Mouse (Mus musculus) C2C12 (cell line): ENCODE results near the gene Kbtbd4. TPM values are rescaled to one million over a fixed set of nuclear protein-coding genes. Genes with fewer than 3 reads are reported as not detected.

ENCODE experiments used
- H3K27me3 ChIP-seq: one replicate; pipeline ENCODE4 v1.6.1; 2011; ENCODE audit not compliant: control insufficient read depth, insufficient read depth, insufficient read length
- H3K36me3 ChIP-seq: one replicate; pipeline ENCODE4 v1.6.1; 2011; ENCODE audit not compliant: control insufficient read depth, insufficient read depth
- H3K4me3 ChIP-seq: one replicate; pipeline ENCODE4 v1.5.1; 2011; ENCODE audit warnings: mild to moderate bottlenecking, control low read depth; ENCODE audit not compliant: poor library complexity, insufficient read depth, severe bottlenecking
- H3K79me2 ChIP-seq: one replicate; pipeline ENCODE4 v1.6.1; 2011; ENCODE audit not compliant: control insufficient read depth, insufficient read depth
- H3K79me3 ChIP-seq: one replicate; pipeline ENCODE4 v1.6.1; 2011; ENCODE audit warnings: low read depth, control low read depth
- H3ac ChIP-seq: one replicate; pipeline ENCODE3; 2011; ENCODE audit warnings: low read depth; ENCODE audit not compliant: control insufficient read depth, insufficient read length
- CEBPB ChIP-seq: IDR thresholded peaks from one replicate; pipeline ENCODE4 v1.6.1; 2011; ENCODE audit warnings: low read depth, mild to moderate bottlenecking, control low read depth, moderate library complexity
- CTCF ChIP-seq: IDR thresholded peaks from one replicate; pipeline ENCODE4 v1.5.1; 2011; ENCODE audit not compliant: control insufficient read depth, insufficient read depth, insufficient read length
- FOSL1 ChIP-seq: IDR thresholded peaks from one replicate; pipeline ENCODE4 v1.8.0; 2011; ENCODE audit warnings: mild to moderate bottlenecking, low read length; ENCODE audit not compliant: poor library complexity, insufficient read depth, severe bottlenecking
- MAX ChIP-seq: IDR thresholded peaks from one replicate; pipeline ENCODE4 v1.6.1; 2011; ENCODE audit warnings: mild to moderate bottlenecking, control low read depth
- MYOD1 ChIP-seq: IDR thresholded peaks from one replicate; pipeline ENCODE4 v1.6.1; 2011; ENCODE audit warnings: low read depth; ENCODE audit not compliant: control insufficient read depth, insufficient read length
- MYOG ChIP-seq: IDR thresholded peaks from one replicate; pipeline ENCODE4 v1.6.1; 2011; ENCODE audit not compliant: control insufficient read depth, insufficient read length; ENCODE audit errors: extremely low read depth
- USF1 ChIP-seq: IDR thresholded peaks from one replicate; pipeline ENCODE4 v1.6.1; 2011; ENCODE audit warnings: low read depth, mild to moderate bottlenecking, control low read depth, moderate library complexity
- polyA plus RNA-seq: library from polyadenylated mRNA; unstranded; fragments of >200 nt; fragmentation: generic; extraction: Trizol; gene quantifications from one replicate; pipeline ENCODE4 v1.2.1, GENCODE M21; 2012; ENCODE audit warnings: missing spikeins

Kbtbd4 gene
- polyA plus RNA-seq, 1 experiment, result 17.3 TPM

GRCm38 (mm10) chr2:90871180-90871961, 33.2 kb upstream of the Kbtbd4 start:
- H3K79me3 ChIP-seq, result no peaks in the 10 kb centered on the region
- no peak overlapping the region for H3K4me3 ChIP-seq
- H3ac ChIP-seq, result no peak overlapping the region
- H3K79me2 ChIP-seq, result no peaks in the 10 kb centered on the region
- peaks cover 25% of the 10 kb centered on the region for H3K36me3 ChIP-seq
- TF ChIP-seq CTCF (no peak), FOSL1 (no peak), MYOD1 (peak; percentile 97)
- no peaks in the 10 kb centered on the region for H3K27me3 ChIP-seq

- H3K27me3 ChIP-seq, result no peaks in the 10 kb centered on the region
- H3K79me3 ChIP-seq, result no peaks in the 10 kb centered on the region
- no peak overlapping the region for H3ac ChIP-seq
- no peaks in the 10 kb centered on the region for H3K36me3 ChIP-seq
- no peaks in the 10 kb centered on the region for H3K79me2 ChIP-seq
- no peak for TF ChIP-seq MYOG
- no peak for TF ChIP-seq FOSL1
- TF ChIP-seq CTCF, result no peak
- no peak for TF ChIP-seq USF1
- TF ChIP-seq CEBPB, result no peak
- TF ChIP-seq MYOD1, result no peak
- no peak for TF ChIP-seq MAX
- H3K4me3 ChIP-seq, result no peak overlapping the region
Measured at GRCm38 (mm10) chr2:90874025-90874424, 30.5 kb upstream of the Kbtbd4 start.

- Histone ChIP-seq H3K4me3 (no peak overlapping the region), H3K36me3 (no peaks in the 10 kb centered on the region), H3K79me2 (no peaks in the 10 kb centered on the region), H3ac (no peak overlapping the region), H3K27me3 (peaks cover 3% of the 10 kb centered on the region), H3K79me3 (no peaks in the 10 kb centered on the region)
- TF ChIP-seq MAX (no peak), MYOG (no peak), MYOD1 (no peak), CEBPB (no peak), USF1 (no peak), FOSL1 (no peak), CTCF (no peak)
Measured at GRCm38 (mm10) chr2:90875239-90875638, 29.3 kb upstream of the Kbtbd4 start.

- TF ChIP-seq FOSL1 (no peak), CTCF (no peak), MAX (no peak), MYOD1 (no peak), CEBPB (no peak), USF1 (no peak), MYOG (no peak)
- Histone ChIP-seq H3K36me3 (no peaks in the 10 kb centered on the region), H3K79me3 (no peaks in the 10 kb centered on the region), H3K27me3 (peaks cover 3% of the 10 kb centered on the region), H3K79me2 (no peaks in the 10 kb centered on the region), H3K4me3 (no peak overlapping the region), H3ac (no peak overlapping the region)
Measured at GRCm38 (mm10) chr2:90877584-90878259, 26.8 kb upstream of the Kbtbd4 start.

GRCm38 (mm10) chr2:90879419-90879818, 25.1 kb upstream of the Kbtbd4 start:
- H3K27me3 ChIP-seq, result peaks cover 7% of the 10 kb centered on the region
- TF ChIP-seq MAX, result no peak
- no peak for TF ChIP-seq USF1
- TF ChIP-seq MYOD1, result no peak
- TF ChIP-seq FOSL1, result no peak
- TF ChIP-seq MYOG, result no peak
- no peak for TF ChIP-seq CTCF
- TF ChIP-seq CEBPB, result no peak

More at GRCm38 (mm10) chr2:90879419-90879818, 25.1 kb upstream of the Kbtbd4 start:
- H3ac ChIP-seq, result no peak overlapping the region
- no peaks in the 10 kb centered on the region for H3K79me3 ChIP-seq
- H3K4me3 ChIP-seq, result no peak overlapping the region
- no peaks in the 10 kb centered on the region for H3K79me2 ChIP-seq
- H3K36me3 ChIP-seq, result no peaks in the 10 kb centered on the region
